Mouse (Mus musculus) ZHBTc4 (cell line): ENCODE measurements around the gene Krt8.
A peak's percentile ranks its signal among the peaks of the same experiment; 100 is the strongest.

Experiments
- DNase-seq: peaks from one replicate; pipeline ENCODE4 v3.0.0-alpha.2; 2011; ENCODE audit warnings: low read depth, low spot score

Krt8 gene

DNA sequence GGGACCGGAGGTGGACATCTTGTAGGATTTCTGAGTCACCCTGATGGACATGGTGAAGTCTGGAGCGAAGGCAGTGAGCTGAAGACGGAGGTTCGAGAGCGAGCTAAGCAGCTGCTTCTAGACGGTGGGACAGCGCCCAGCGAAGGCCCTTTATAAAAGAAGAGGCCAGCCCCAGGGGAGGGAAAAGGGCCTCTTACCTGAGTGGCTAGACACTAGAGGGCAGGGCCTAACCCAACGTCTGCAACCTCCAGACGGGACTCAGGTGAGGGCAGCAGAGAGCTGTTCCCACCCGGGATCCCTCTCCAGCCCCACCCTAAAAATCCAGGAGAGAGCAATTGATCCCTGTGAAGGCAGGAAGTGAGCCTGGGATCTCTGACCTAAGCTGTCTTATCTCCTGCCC is at the start of gene Krt8:
Gene Krt8 (minus strand): TSS at position 294 of the 400 bp plus-strand sequence.
- DNase-seq, result peak; percentile 46

DNA sequence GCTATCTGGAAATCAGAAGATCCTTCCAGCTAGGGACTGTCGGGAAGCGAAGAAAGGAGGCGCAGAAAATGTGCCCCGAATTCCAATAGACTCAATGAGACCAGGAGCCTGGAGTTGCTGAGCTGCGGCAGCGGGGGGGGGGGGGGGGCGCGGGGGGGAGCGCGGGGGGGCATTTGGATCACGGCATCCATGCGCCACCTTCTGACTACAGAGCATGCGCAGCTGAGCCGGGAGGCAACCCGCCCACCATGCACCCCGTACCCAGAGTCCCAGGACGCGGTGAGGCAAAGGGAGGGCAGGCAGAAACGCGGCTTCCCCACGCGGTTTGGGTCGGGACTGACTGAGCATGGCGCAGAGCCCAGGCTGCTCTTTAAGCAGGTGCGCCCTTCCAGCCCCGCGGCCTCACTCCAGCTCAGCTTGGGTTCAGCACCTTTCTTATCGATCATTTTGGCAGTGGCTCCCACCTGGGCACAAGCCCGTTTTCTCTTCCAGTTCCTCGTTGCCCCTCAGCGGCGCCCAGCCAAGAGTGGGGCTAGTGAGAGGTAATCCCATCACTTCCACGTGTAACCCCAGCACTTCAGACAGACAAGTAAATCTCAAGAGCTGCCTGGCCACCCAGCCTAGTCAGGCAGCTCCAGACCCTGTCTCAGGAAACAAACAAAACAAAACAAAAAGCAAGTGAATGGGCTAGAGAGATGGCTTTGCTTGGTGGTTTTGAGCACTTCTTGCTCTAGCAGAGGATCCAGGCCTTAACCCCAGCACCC is 47.8 kb upstream of the Krt8 start:
- DNase-seq, result peak; percentile 84

DNA sequence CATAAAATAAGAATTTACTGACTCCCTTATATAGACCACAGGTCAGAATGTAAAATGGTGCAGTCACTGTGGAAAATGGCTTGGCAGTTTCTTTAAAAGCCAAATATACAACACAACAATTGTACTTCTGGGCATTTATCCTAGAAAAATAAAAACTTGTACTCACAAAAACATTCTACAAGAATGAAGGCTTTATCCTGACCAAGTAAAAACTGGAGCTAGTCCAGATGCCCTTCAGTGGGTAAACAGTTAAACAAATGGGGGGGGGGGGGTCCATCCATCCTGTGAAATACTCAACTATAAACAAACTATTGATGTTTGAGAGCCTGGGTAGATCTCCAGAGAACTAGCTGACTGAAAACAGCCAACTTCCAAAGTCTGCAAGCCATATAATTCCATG is 45.6 kb upstream of the Krt8 start:
- no peak for DNase-seq

DNA sequence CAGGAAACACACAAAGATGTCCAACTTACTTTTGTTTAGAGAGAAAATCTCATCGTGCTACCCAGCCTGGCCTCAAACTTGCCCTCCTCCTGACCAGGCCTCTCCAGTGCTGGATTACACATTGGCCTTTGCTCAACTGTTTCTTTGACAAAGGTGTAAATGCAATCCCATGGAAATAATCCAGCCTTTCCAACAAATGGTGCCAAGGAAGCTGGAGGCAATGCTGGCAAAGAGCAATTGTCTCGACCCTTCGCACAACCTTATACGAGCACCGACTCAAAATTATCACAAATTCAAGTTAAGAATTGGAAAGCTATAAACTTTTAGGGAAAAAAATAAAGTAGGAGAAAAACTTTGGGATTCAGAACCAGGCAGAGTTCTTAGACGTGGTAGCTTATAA is 43.7 kb upstream of the Krt8 start:
- DNase-seq, result no peak

DNA sequence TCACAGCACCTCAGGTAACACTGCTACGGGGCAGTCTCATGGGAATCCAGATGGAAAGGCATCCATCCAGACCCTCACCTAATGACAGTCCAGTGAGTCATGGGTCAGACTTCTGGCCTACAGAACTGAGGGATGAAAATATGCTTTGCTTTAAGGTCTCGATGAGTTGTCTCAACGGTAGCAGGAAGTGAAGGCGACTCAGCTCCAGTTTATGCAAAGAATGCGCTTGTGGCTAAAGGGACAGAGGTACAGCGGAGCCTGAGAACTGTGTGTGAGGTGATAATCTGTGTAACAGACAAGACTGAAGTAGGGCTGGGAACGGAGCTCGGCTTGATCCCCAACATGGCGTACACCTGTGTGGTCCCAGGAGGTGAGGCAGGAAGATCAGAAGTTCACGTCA is 41.4 kb upstream of the Krt8 start:
- no peak for DNase-seq

DNA sequence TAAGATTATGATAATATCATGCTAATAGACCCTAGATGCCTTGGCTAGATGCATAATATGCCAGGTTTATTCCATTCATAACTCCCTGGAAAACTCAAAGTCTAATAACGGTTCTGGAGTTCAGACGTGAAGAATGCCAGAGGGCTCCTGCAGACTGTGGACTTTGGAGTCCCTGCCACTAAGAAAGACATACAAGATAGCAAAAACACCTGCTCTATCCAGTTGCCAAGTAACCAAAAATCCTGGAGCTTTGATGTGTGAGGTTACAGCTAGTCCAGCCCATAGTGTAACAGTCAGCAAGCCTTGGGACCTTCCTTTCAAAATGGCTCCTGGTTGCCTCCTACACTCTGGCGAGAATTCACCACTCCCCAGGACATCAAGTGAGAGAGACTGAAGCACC is 40.5 kb upstream of the Krt8 start:
- no peak for DNase-seq

DNA sequence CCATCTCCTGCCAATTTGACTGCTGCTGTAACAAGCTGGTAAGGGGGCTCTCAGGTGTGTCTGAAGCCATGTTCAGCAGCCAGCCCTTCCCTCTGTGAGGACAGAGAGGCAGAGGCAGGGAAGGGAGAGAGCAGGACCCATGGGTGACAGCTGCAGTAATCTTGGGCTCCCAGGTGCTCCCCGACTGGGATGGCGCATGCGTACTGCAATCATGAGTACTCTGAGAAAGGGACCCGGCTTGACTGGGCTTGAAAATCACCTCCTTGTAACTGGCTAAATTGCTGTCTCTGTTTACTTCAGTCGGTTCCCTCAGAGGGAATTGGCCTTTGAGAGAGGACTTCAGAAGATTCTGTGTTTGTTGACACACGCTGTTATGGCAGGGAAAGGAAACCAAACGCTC is 37.7 kb upstream of the Krt8 start:
- DNase-seq, result no peak

DNA sequence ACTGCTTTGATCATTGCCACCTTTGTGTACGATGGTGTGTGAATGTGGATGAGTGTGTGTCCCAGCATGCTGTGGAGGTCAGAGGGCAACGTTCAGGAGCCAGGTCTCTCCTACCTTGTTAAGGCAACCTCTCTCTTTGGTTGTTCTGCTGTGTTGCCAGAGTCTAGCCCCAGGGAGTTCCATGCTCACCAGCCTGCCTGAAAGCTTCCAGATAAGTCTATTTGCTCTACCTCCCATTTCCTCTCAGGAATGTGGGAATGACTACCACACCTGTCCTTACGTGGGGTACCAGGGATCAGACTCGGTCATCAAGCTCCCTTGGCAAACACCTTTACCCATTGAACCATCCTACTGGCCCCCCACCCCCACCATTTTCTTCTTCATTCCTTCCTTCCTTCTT is 36.0 kb upstream of the Krt8 start:
- DNase-seq, result no peak

DNA sequence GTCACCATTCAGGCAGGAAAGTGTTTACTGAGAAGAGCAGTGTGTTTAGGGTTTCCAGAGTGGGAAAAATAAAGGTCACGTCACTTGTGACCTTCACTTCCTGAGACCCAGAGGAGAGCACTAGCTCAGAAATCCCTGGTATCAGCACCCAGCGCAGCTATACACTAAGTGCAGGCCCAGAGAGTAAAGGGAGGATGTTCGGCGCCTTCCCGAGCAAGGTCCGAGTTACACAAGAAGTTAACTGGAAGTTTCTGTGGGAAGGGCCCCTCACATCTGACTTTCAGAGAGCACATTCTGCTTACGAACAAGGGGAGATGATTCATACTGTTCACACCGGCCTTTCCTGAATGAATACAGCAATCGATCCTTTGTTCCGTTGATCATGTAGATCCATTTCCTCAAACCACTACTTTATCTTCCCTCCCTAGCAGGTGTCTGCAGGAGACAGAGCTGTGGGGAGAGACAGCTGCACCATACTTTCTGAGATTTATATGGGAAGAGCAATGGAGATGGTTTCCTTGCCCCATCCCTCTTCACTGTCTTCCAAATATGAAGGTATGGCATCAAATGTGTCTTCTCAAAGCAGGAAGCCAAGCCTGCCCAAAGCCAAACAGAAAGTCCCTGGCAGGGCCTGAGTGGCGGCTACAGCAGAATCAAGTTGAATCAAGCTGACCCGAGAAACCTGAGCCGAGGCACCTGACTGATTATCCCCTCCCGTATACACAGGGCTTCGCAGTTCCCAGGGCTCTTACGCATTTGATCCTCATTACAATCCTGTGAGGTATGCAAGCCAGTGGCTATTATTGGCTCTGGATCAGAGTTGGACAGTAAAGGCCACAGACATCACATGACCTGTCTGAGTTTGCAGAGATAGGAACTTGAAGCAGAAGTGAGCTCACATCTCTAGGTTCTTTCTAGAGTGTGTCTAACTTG is 30.1 kb upstream of the Krt8 start:
- DNase-seq, result no peak

DNA sequence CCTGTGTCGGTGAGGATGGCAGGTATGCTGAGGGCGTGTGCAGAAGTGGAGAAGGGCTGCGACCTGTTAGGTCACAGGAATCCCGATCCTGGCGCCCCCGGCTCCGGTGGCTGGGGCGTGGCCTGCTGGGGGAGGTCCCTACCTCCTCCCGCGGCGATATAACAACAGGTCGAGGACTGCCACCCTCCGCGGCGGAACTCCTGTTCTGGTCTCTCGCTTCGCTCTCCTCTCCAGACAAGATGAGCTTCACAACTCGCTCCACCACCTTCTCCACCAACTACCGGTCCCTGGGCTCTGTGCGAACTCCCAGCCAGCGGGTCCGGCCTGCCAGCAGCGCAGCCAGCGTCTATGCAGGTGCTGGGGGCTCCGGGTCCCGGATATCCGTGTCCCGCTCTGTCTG is 23.8 kb upstream of the Krt8 start, which contains the start of gene Krt18:
Gene Krt18 (plus strand): TSS at position 141 of the 400 bp plus-strand sequence.
- DNase-seq, result peak; percentile 82

DNA sequence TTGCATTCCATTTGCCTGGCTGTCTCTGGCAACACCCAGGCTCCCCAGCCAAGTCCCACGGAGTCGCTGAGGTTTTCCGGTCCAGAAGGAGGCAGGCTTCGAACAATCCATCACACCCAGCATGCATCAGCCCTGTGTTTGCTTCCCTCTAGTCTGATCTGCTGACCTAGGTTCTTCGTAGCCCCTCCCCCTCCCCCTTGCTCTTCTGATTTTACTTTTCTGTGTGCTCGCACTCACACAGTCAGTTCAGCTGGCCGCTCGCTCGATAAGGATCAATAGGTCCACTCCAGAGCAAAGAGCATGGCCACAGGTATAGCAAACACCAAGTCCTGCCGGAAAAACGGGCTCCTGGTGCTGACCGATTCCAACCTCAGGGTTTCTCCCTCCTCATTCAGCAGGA is 22.1 kb upstream of the Krt8 start:
- no peak for DNase-seq

DNA sequence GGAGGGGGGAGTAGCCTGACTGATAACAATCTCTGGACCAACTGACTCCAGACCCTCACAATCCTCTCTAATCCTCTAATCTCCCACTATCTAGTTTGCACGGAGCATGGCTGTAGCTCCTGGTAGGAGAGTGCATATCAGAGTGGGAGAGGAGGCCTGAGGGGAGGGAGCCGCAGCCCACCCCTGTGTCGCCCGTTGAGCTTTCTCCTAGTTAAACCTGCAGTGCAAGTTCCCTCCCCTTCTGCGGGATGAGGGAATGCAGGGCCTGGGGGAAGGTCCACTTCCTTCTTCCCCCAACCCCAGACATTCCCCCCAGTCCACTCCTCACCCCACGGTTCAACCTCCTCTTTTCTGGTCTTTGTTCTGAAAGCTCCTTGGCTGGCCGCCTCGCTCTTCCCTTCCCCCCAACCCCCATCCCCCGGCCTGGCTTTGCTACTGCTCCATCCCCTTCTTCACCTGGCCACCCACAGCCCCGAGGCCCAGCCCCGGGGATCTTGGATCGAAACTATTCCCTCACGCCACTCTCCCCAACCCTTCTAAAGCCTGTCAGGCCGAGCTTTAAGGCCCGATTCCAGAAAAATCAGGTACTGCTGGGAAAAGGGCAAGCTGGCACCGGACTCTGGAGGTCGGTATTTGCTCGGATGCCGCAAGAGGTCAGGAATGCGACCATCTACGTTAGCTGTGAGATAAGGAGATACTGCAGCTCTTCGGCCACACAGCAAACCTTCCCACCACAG is 21.0 kb upstream of the Krt8 start:
- peak; percentile 31 for DNase-seq

DNA sequence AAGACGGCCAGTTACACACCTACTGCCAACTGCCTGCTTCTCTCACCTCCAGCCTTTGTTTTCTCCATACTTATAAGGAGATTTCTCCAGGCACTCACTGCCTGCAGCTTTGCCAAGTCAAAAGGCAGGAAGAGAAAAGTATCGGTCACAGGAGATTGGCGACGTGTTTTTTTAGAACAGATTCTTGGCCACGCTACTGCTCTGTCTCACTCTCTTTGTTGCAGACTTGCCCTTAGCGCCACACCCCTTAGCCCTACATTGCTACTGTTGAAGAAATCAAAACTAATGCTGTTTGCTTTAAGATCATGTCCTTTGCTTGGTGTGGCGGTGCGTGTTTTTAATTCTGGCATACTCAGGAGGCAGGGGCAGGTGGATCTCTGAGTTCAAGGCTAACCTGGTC is 19.6 kb upstream of the Krt8 start:
- no peak for DNase-seq

DNA sequence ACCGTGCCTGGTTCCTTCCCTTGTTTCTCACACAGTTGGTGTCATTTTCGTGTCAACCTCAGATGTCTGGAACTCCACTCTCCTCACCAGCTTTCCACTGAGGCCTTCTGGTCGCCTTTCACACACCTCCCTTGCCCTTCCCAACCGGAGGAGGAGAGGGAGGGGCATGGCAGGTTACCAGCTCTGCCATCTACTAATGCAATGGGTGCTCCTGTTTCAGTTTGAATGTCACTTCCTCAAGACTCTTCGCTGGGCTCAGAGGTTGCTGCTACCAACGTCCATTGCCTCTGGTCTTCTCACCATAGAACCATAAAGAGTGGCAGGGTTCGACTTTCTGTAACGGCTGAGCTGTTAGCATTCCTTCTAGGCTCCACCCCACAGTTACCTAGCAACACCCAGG is 18.2 kb upstream of the Krt8 start:
- DNase-seq, result no peak

DNA sequence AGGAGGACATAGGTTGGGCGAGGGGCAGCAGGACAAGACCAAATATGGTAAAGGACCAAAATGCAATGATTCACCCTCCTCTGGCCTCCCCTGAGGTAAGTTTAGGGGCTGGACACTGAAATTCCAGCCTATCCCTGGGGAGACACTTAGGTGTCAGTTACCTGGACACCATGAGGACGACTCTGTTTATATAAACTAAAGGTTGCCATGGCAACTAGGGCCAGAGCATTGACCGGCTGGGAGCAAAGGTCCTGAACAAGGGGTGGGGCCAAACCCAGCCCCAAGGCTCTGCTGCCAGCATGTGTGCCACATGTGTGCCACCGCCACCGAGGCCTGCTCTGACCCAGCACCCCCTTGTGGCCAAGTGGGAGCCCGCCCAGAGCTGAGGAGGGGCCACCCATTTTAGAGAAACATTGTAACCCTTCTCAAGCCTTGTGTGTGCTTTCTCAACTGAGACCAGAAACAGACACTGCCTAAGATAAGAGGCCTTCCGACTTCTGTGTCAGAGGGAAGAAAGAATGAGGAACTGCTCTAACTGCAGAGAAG is 13.7 kb upstream of the Krt8 start:
- DNase-seq, result peak; percentile 68

DNA sequence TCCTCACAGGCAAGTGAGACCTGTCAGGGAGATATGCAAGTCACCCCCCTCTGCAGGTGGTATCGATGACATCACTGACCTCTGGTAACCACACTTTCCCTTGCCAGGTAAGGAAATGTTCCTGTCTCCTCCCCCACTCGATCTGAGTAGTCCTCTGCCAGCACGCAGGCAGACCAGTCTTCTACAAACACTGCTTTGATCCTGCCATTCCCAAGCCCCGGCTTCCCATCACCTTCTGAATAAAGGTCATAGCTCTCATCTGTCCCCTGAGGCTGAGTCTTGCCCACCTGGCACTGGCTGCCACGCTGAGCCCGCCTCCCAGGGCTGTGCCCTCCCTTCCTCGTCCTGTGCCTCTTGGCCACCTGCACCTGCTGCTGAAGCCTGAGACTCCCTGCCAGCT is 12.5 kb upstream of the Krt8 start:
- DNase-seq, result no peak

DNA sequence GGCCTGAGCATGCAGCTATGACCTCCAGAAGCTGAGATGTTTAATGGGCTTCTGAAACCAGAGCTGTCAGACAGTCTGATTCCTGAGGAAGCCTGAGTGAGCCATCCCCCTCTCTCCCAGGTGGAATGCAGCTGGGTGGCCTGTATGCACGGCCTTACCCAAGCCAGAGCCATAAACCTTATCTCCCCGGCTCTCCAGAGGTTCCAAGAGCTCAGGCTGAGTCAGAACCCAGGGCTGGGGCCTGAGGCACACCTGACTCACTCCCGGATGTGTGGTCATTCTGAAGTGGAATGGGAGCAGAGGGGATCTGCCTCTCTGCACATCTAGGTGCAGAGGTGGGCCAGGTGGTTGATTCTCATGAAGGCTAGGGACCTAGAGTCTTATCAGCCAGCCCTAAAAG is 11.8 kb upstream of the Krt8 start:
- DNase-seq, result no peak

DNA sequence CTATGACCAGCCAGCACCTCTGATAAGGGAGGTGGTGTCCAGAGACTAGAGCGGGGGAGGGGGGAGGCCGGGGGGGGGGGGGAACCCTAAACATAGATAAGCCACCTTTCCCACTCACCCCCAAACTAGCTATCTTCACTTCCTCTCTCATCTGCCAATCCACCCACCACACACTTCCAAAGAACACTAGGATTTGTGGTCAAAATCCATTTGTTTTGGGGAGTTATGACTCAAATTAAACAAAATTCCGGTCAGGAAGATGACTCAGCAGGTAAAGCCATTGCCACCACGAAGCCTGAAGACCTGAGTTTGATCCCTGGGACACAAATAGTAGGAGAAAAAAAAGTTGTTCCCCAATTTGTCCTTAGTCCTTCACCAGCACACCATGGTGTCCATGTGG is 10.6 kb upstream of the Krt8 start:
- no peak for DNase-seq

DNA sequence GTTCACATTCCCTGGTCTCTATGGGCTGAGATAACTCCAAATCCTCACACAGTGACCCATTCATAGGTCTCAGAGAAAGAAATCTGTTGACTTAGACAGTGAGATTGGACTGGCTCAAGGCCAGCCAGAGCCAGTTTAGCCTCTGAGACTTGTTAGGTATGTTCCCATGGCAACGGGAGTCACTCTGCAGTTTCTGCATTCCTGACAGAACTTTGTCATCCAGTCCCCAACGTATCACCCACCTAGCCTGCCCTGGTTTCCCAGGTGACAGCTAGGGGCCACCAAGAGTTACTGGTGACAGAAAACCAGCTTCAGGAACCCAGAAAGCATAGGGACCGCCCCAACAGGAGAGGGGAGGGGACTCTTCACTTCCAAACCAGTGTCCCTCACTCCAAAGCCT is 9.4 kb upstream of the Krt8 start:
- DNase-seq, result peak; percentile 84

DNA sequence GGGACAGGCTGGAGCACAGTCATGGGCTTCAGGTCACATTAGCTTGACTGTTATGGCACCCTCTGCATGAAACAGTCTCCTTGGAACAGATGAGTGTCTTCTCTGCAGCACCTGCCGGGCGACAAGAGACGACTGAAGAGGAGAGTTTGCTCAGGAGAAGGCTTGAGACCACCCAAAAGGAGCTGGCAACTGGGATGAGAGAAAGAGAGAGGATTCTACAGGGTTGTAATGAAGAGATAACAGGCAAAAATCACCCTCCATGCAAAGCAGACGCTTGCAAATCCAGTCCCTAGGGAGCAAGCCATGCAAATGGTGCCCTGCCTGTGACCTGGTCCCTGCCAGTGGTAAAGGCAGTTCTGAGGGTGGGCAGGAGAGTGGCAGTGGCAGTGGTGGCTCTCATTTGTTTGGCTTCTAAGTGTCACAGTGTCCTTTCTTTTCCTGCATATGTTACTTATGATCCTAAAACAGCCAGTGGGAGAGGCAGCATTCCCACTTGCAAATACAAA is 8.0 kb upstream of the Krt8 start:
- DNase-seq, result no peak

DNA sequence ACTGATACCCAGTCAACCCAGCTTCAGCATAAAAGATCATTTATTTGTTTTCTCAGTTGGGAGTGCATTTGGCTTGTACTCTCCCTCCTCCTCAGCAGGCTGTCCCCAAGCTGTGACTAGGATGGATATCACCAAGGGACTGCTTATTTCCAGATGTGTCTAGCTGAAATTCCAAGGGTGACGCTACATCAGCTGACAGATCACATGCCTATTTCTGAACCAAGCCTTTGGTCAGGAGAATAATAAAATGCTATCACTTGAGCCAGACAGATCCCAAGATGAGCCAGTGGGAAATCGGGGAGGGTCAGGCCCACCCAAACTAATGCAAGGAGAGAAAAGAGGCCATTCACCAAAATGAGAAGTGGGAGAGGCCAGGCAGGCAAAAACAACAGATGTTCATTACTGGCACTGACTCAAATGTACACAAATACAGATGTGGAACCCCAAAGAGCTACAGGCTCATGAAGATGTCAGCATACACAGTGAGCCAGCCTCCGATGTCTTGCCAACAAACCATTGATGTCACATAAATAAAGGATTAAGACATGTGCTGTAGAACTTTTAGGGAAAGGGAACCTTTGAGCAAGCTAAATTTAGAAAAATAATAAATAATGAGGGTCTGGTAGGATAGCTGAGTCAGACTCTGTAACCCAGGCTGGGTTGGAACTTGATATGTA is 6.4 kb upstream of the Krt8 start:
- no peak for DNase-seq
